Mouse (Mus musculus): ENCODE data around the gene Tmem82.
"Not testable (repeated sequence)": the region's sequence is repeated elsewhere in the genome, so short reads cannot be mapped to it uniquely, and the experiment has no call there.

The Tmem82 gene

DNA sequence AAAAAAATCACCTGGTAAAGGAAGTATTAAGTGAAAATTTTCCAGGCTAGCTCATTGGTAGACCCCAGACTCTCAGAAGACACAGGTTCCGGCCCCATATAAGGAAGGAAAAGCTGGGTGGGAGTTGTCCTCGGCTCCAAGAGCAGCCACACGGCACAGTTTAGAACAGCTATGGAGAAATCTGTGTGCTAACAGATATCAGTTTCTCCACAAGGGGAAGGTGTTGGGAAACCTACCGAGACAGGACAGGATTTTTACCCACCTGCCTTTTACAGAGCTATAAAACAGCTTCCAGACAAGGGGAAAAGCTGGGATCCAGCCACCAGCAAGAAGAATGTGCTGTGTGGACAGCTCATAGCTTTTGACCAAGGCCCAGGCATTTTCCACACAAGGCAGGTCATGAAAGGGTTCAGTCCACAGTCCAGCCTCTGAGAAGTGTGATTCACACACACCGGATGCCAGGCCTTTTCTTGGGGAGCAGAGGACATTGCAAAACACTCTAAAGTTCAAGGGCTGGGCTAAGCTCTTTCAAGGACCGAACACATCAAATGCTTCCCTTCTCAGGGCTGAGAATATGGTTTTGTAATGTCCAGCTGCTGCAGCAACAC, 45.0 kb downstream of the Tmem82 start:
- peak; percentile 85 to 88 for DNase-seq

DNA sequence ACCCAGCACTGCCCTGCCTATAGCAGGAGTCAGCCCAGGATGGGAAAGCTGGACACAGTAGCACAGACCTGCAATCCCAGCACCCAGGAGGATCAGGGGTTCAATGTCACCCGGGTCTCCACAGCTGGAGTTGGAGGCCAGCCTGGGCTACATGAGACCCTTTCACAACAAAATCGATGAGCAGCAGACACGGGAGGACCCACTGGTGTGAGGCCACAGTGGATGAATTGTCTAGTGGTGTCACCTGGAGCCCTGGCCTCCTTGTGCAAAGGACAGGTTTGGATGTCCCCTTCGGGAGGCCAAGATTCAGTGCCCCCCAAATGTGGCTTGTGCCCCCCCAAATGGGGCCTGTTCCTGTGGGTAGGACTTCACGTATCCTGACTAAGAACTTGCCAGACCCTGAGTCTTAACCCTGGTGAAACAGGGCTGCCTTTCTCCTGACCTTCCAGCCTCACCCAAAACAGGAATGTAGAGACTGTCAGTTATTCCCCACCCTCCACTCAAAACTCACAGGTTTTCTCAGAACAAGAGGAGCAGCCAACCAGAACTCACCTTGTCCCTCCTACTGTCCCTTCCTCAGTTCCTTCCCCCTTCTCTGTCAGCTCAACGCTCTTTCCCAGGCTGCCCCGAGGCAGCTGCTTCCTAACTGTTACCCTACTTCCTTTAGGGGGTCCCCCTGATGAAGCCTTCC, 45.6 kb downstream of the Tmem82 start:
- no peak for DNase-seq

DNA sequence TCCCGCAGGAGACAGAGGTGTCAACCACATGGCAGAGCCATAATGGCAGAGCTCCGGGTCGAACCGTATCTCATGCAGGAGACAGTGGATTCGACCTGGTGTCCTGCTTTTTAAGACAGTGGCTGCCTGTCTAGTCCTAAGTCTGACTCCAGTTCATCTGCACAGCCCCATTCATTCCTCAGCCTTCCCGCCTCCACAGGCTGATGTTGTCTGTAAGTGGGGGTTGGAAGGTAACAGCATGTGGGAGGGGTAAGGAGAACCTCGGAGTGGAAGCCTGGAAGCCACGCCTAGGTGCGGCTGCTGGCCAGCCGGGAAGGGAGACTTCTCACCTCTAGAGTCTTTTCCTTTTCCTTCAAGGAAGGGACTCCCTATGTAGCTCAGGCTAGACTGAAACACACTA, 46.5 kb downstream of the Tmem82 start:
- no peak for DNase-seq

DNA sequence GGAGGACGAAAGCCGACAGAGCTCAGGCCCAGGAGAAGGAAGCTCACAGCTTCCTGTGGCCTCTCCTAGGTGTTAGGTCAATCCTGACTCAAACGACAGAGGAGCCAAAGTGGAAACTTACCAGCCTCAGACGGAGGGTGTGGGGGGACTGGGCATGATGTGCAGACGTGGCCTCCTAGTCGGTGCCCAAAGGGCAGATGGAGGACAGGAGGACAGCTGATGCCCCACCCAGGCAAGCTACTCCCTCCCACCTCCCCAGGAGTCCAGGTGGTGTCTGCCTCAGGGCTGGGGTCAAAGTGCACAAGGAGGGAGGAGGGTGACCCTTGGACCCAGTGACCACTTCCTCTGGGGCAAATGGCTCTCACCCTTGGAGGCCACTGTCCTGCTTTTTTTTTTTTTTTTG, 47.1 kb downstream of the Tmem82 start:
- peak; percentile 92 to 94 for DNase-seq

DNA sequence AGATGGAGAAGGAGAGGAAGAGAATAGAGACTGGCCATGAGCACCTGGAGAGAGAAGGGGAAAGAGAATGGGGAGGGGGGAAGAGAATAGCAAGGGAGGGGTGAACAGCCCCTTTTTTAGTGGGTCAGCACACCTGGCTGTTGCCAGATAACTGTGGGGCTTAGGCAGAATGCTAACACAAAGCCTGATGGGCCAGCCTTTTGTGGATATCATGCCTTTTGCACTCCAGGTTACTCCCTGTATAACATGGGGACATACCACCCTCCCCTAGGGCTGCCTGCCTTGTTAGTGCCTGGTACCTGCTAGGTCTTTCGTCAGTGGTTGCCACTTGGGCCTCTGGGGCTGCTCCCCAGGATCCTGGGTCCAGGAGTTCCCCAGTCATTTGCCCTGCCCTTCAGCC, 47.6 kb downstream of the Tmem82 start:
- no peak for DNase-seq

GRCm38 (mm10) chr4:141570004-141570403, 48.4 kb downstream of the Tmem82 start:
- DNase-seq: peak; percentile 92 to 93

DNA sequence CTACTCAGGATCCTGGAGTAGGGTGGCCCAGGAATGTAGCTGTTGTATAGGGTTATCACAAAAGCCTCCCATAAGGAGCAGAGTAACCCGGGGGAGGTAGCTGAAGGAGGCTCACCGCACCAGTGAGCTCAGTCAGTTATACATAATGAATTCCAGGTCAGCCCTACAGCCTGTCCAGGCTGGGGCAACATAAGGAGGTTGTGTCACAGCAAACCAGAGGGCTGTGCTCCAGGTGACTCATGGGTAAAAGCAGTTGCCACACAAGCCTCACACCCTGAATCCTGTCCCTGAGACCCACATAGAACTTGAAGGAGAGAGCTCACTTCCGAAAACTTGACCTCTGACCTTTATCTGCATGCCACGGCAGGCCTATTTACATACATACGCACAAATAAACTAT, 49.5 kb downstream of the Tmem82 start:
- DNase-seq: no peak

DNA sequence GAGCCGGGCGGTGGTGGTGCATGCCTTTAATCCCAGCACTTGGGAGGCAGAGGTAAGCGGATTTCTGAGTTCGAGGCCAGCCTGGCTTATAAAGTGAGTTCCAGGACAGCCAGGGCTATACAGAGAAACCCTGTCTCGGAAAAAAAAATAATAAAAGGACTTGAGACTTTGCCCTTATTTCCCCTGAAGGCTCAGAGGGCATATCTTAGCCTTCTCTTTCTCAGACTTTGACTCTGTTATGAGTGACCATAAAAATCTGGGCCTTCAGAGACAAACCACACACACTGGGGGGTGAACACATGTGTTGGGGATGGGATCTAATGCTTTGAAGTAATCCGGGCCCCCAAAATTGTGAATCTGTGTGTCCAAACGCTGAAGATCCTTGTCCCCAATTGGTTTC, 51.3 kb downstream of the Tmem82 start:
- DNase-seq: not testable (repeated sequence)

DNA sequence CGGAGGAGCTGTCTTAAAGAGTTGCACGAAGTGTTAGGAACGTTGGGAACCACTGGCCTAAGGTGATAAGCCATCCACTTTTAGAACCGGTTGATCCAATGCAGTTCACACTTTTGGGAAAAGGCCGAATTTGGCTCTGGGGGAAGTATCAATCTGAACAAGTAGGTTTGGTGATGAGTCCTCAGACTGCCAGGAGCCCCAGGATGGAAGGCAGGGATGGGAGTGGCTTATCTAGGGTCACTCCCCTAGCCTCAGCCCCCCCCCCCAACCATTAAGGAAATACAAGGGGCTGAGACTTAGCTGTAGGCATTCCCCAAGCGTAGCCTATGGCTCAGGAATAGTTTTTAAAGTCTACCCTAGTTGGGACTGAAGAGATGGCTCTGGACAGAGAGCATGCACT, 52.2 kb downstream of the Tmem82 start:
- DNase-seq: no peak

DNA sequence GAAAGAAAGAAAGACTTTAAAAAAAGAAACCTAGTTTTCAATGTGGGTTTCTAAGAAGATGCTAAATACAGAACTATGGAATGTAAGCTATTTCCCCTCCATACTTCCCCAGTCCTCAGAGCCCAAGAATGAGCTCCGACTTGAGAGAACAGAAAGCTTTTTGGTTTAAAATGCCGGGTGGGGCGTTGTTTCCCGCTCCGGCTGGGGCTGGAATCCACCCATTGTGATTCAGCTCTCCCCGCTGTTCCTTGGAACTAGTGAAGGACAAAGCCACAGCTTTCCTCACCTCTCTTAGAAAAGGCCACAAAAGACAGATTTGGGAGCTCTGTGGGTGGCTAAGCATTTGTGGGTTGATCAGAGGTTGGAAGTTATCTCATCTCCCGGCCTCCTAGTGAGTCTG, 53.1 kb downstream of the Tmem82 start:
- no peak for DNase-seq

GRCm38 (mm10) chr4:141564660-141565059, 53.8 kb downstream of the Tmem82 start:
- no peak for DNase-seq

DNA sequence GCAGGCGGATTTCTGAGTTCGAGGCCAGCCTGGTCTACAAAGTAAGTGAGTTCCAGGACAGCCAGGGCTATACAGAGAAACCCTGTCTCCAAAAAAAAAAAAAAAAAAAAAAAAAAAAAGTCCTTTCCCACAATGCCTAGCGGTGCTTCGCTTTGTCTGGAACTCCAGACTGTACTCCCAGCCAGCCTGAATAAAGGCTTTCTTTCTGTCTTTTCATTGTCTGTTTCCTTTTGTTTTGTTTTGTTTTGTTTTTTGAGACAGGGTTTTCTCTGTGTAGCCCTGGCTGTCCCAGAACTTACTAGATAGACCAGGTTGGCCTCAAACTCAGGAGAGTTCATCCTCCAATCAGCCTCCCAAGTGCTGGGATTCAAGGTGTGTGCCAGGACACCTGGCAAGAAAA, 54.2 kb downstream of the Tmem82 start:
- DNase-seq: no peak

Data from kidney, adult 8-10 months (tissue).